Mouse (Mus musculus) adrenal gland, adult 8-10 months (tissue): Measurements from ENCODE around the gene Aspscr1. TPM values are rescaled to one million over a fixed set of nuclear protein-coding genes. Genes with fewer than 3 reads are reported as not detected.

Experiments
- DNase-seq: peaks from one replicate; pipeline ENCODE4 v3.0.0; 2022
- microRNA-seq, 2 experiments: library from miRNA; unstranded; fragments of <30 nt; microRNA quantifications; one replicate each; pipeline ENCODE4 v1.2.0; 2022
- total RNA-seq, 4 experiments: library from RNA; stranded (reverse); gene quantifications; 2 replicates each; pipeline ENCODE4 v1.2.4; 2022

Aspscr1 gene
- total RNA-seq, 4 experiments from 2014 or later, result 101 to 108 (median 106) TPM

GRCm38 (mm10) chr11:120744121-120744701 lies 71.4 kb downstream of the Aspscr1 start:
- no peak for DNase-seq

GRCm38 (mm10) chr11:120747974-120748373 lies 75.2 kb downstream of the Aspscr1 start:
- no peak for DNase-seq

GRCm38 (mm10) chr11:120749430-120749829 lies 76.7 kb downstream of the Aspscr1 start:
- DNase-seq, result no peak

GRCm38 (mm10) chr11:120751606-120752005 lies 78.8 kb downstream of the Aspscr1 start:
- DNase-seq, result no peak

Small RNAs within 50 kb of the gene (microRNA-seq; reads per million reads assigned to microRNA genes)
- gene Mir6936, result 0 to 0.50 reads per million in 2 experiments

Other genes starting within 250 kb of the Aspscr1 start
- gene Nploc4, start 235.3 kb upstream of the Aspscr1 start, total RNA-seq, result 100 to 1,000 TPM in 2 of 4 experiments, 10 to 100 TPM in 2; 89.1 to 108 (median 99.5) TPM
- gene Tspan10, start 230.3 kb upstream of the Aspscr1 start, total RNA-seq, result 1 to 10 TPM in 2 of 4 experiments, not detected in 2; 2.8 to 6.6 TPM
- gene Pde6g, start 219.5 kb upstream of the Aspscr1 start, total RNA-seq, result under 1 TPM; 0.16 to 0.49 (median 0.33) TPM
- gene Oxld1, start 214.9 kb upstream of the Aspscr1 start, total RNA-seq, result 10 to 100 TPM; 25.6 to 34.1 (median 32.2) TPM
- gene Ccdc137, start 214.9 kb upstream of the Aspscr1 start, total RNA-seq, result 10 to 100 TPM; 24.2 to 33.4 (median 29.4) TPM
- 10 to 100 TPM; 22.8 to 38.7 (median 29.5) TPM for gene Arl16, start 205.4 kb upstream of the Aspscr1 start, total RNA-seq
- gene Mrpl12, start 188.4 kb upstream of the Aspscr1 start, total RNA-seq, result 10 to 100 TPM; 77.6 to 95.8 (median 90.1) TPM
- 100 to 1,000 TPM; 121 to 174 (median 163) TPM for gene Slc25a10, start 181.1 kb upstream of the Aspscr1 start, total RNA-seq
- gene Gcgr, start 142.3 kb upstream of the Aspscr1 start, total RNA-seq, result 1 to 10 TPM in 3 of 4 experiments, under 1 TPM in 1; 0.87 to 4.0 (median 2.3) TPM
- gene Mcrip1, start 123.2 kb upstream of the Aspscr1 start, total RNA-seq, result 10 to 100 TPM; 62.9 to 67.8 (median 65.3) TPM
- gene Ppp1r27, start 121.8 kb upstream of the Aspscr1 start, total RNA-seq, result 1 to 10 TPM in 3 of 4 experiments, under 1 TPM in 1; 0.78 to 2.8 (median 1.2) TPM
- 100 to 1,000 TPM; 439 to 580 (median 550) TPM for gene P4hb, start 99.7 kb upstream of the Aspscr1 start, total RNA-seq
- gene Arhgdia, start 91.3 kb upstream of the Aspscr1 start, total RNA-seq, result 100 to 1,000 TPM; 356 to 389 (median 365) TPM
- 100 to 1,000 TPM in 1 of 4 experiments, 10 to 100 TPM in 3; 52.1 to 102 (median 72.7) TPM for gene Alyref, start 74.6 kb upstream of the Aspscr1 start, total RNA-seq
- 100 to 1,000 TPM in 2 of 4 experiments, 10 to 100 TPM in 2; 90.3 to 112 (median 98.6) TPM for gene Anapc11, start 74.6 kb upstream of the Aspscr1 start, total RNA-seq
- gene Npb, start 64.5 kb upstream of the Aspscr1 start, total RNA-seq, result 1 to 10 TPM in 2 of 4 experiments, not detected in 2; 1.3 to 2.1 TPM
- gene Pcyt2, start 55.0 kb upstream of the Aspscr1 start, total RNA-seq, result 100 to 1,000 TPM; 201 to 310 (median 259) TPM
- 10 to 100 TPM; 61.1 to 97.1 (median 75.7) TPM for gene Sirt7, start 47.7 kb upstream of the Aspscr1 start, total RNA-seq
- 10 to 100 TPM; 53.2 to 74.4 (median 69.7) TPM for gene Mafg, start 39.4 kb upstream of the Aspscr1 start, total RNA-seq
- 1 to 10 TPM in 3 of 4 experiments, under 1 TPM in 1; 0.73 to 2.0 (median 1.3) TPM for gene Pycr1, start 29.2 kb upstream of the Aspscr1 start, total RNA-seq
- gene Myadml2, start 24.8 kb upstream of the Aspscr1 start, total RNA-seq, result 1 to 10 TPM in 1 of 4 experiments, under 1 TPM in 2, not detected in 1; 0.65 to 1.2 (median 0.81) TPM
- gene Notum, start 11.8 kb upstream of the Aspscr1 start, total RNA-seq, result 1 to 10 TPM; 5.1 to 9.0 (median 7.2) TPM
- gene Cenpx, start 40.8 kb downstream of the Aspscr1 start, total RNA-seq, result 10 to 100 TPM; 49.3 to 61.7 (median 55.7) TPM
- gene Lrrc45, start 41.0 kb downstream of the Aspscr1 start, total RNA-seq, result 10 to 100 TPM; 26.1 to 57.9 (median 42.3) TPM
- 10 to 100 TPM; 11.1 to 23.9 (median 15.9) TPM for gene Rac3, start 48.5 kb downstream of the Aspscr1 start, total RNA-seq
- gene Dcxr, start 54.3 kb downstream of the Aspscr1 start, total RNA-seq, result 100 to 1,000 TPM in 2 of 4 experiments, 10 to 100 TPM in 2; 41.6 to 142 (median 76.2) TPM
- gene Cbr2, start 59.1 kb downstream of the Aspscr1 start, total RNA-seq, result 10 to 100 TPM in 1 of 4 experiments, 1 to 10 TPM in 3; 4.8 to 11.4 (median 6.5) TPM
- gene Hmga1b, start 89.8 kb downstream of the Aspscr1 start, total RNA-seq, result 10 to 100 TPM in 3 of 4 experiments, 1 to 10 TPM in 1; 9.3 to 13.1 (median 11.6) TPM
- 10 to 100 TPM; 17.3 to 21.4 (median 20.5) TPM for gene Rfng, start 111.2 kb downstream of the Aspscr1 start, total RNA-seq
- gene Gps1, start 111.3 kb downstream of the Aspscr1 start, total RNA-seq, result 100 to 1,000 TPM; 138 to 150 (median 147) TPM
- gene Dus1l, start 123.4 kb downstream of the Aspscr1 start, total RNA-seq, result 10 to 100 TPM; 62.8 to 71.6 (median 70.5) TPM
- gene Fasn, start 151.6 kb downstream of the Aspscr1 start, total RNA-seq, result 1,000 to 10,000 TPM in 1 of 4 experiments, 100 to 1,000 TPM in 3; 300 to 1,377 (median 701) TPM